Mouse (Mus musculus): ENCODE data around the gene 3110082I17Rik.

GRCm38 (mm10) chr5:139437769-139438168, 22.6 kb downstream of the 3110082I17Rik start:
- TF ChIP-seq GATA1 (IDR thresholded peaks at IDR 0.05; ENCODE audit: low read length), result no peak
- TF ChIP-seq TAL1 (IDR thresholded peaks at IDR 0.05; ENCODE audit: low read length), result no peak

Data from erythroblast, embryonic 14.5 days (primary cell).